Mouse (Mus musculus): ENCODE results near the gene Vps9d1. TPM values are rescaled to one million over a fixed set of nuclear protein-coding genes. Genes with fewer than 3 reads are reported as not detected.

The Vps9d1 gene
- total and polyA plus RNA-seq, 2 experiments from 2014 or later = 16.1 to 32.7 TPM

DNA sequence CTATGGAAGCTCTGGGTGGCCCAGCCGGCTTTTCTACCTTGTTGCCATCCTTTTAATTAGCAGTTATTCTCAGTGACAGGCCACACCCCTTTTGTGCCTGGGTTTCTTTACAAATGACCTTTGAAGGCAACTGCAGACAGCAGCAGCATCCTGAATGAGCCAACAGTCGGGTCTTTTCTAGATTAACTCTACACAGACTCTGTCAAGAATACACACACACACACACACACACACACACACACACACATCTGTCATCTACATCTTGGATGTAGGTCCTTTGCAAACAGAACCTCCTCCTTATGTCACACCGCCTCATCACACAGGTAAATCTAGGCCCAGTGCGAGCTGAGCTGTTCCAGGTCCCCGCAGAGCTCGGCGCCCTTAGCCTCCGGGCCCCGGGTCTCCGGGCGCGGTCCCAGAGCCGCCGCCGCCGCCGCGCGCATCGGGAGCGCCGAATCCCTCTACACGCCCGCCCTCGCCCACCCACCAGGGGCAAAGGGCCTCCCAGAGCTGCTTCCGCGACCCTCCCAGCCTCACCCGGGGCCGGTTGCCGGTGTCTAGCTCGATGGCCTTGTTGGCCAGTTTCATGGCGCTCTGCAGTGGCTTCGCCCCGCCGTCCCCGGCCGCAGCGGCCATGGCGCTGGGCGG, 573 bp downstream of the Vps9d1 start:
- peaks cover 54% of the 10 kb centered on the region for H3K36me3 ChIP-seq (replicated peaks; ENCODE audit: control insufficient read depth, insufficient read depth, low read length)
- no peaks in the 10 kb centered on the region for H3K27me3 ChIP-seq (ENCODE audit: control insufficient read depth, insufficient read depth, low read length)
- peak overlapping the region; percentile 86 for H3K4me3 ChIP-seq (ENCODE audit: low read depth, low read length)
- no peaks in the 10 kb centered on the region for H3K9me3 ChIP-seq (replicated peaks; ENCODE audit: control insufficient read depth, low read length)
- peak overlapping the region; percentile 90 for H3K27ac ChIP-seq (ENCODE audit: low read depth)
- ATAC-seq (ENCODE audit: insufficient read depth, low read depth) = peak; percentile 0; the same call in 1 of the 2 replicates
- under 1% methylated on average over 37 of the region's 40 CpGs for WGBS
- H3K4me1 ChIP-seq (ENCODE audit: control insufficient read depth, insufficient read depth) = peaks cover 17% of the 10 kb centered on the region
- H3K4me2 ChIP-seq (ENCODE audit: low read depth, low read length) = peak overlapping the region; percentile 98
- H3K9ac ChIP-seq (replicated peaks; ENCODE audit: low read depth, low read length) = peak overlapping the region; percentile 79
- DNase-seq (ENCODE audit: low spot score) = peak; percentile 40
- TF ChIP-seq CTCF (IDR thresholded peaks at IDR 0.05; ENCODE audit: low read depth) (no peak), EP300 (IDR thresholded peaks at IDR 0.05; ENCODE audit: low read depth) (no peak)

- H3K9me3 ChIP-seq (replicated peaks; ENCODE audit: control insufficient read depth, low read length) = no peaks in the 10 kb centered on the region
- ATAC-seq (ENCODE audit: insufficient read depth, low read depth) = no peak
- H3K4me2 ChIP-seq (ENCODE audit: low read depth, low read length) = peak overlapping the region; percentile 98
- H3K4me1 ChIP-seq (ENCODE audit: control insufficient read depth, insufficient read depth) = peaks cover 17% of the 10 kb centered on the region
- TF ChIP-seq EP300 (IDR thresholded peaks at IDR 0.05; ENCODE audit: low read depth) = no peak
- TF ChIP-seq CTCF (IDR thresholded peaks at IDR 0.05; ENCODE audit: low read depth) = no peak
- no peak for DNase-seq (ENCODE audit: low spot score)
- peak overlapping the region; percentile 79; the same call in 1 of the 2 replicates for H3K9ac ChIP-seq (replicated peaks; ENCODE audit: low read depth, low read length)
- 34% methylated on average over 4 of the region's 4 CpGs for WGBS
- H3K36me3 ChIP-seq (replicated peaks; ENCODE audit: control insufficient read depth, insufficient read depth, low read length) = peaks cover 56% of the 10 kb centered on the region
- no peaks in the 10 kb centered on the region for H3K27me3 ChIP-seq (ENCODE audit: control insufficient read depth, insufficient read depth, low read length)
- H3K27ac ChIP-seq (ENCODE audit: low read depth) = no peak overlapping the region
- peak overlapping the region; percentile 86 for H3K4me3 ChIP-seq (ENCODE audit: low read depth, low read length)
These were observed 1.2 kb downstream of the Vps9d1 start for GRCm38 (mm10) chr8:123252925-123253324.

DNA sequence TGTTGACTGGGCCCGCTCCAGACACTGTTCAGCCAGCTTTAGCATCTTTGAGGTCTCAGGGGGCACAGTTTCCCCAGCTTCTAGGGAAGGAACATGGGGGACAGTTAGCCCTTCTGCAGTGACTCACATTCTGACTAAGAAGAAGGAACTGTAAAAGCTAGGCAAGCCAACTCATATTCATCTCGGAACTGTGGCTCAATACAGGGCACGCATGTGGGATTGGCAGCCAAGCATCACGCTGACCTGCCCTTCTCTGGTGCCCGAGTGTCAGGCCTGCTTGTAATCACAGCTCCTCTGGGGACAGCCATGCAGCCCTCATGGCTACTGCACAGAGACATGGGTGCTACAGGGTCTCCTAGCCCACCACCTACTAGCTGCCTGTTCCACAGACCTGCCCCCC, 3.2 kb downstream of the Vps9d1 start:
- no peak overlapping the region for H3K4me2 ChIP-seq (ENCODE audit: low read depth, low read length)
- H3K27me3 ChIP-seq (ENCODE audit: control insufficient read depth, insufficient read depth, low read length) = no peaks in the 10 kb centered on the region
- no peak overlapping the region for H3K4me3 ChIP-seq (ENCODE audit: low read depth, low read length)
- DNase-seq (ENCODE audit: low spot score) (no peak), ATAC-seq (ENCODE audit: insufficient read depth, low read depth) (no peak)
- H3K36me3 ChIP-seq (replicated peaks; ENCODE audit: control insufficient read depth, insufficient read depth, low read length) = peaks cover 59% of the 10 kb centered on the region
- H3K9me3 ChIP-seq (replicated peaks; ENCODE audit: control insufficient read depth, low read length) = no peaks in the 10 kb centered on the region
- no peak overlapping the region for H3K27ac ChIP-seq (ENCODE audit: low read depth)
- H3K9ac ChIP-seq (replicated peaks; ENCODE audit: low read depth, low read length) = no peak overlapping the region
- 90% methylated on average over 5 of the region's 5 CpGs for WGBS
- H3K4me1 ChIP-seq (ENCODE audit: control insufficient read depth, insufficient read depth) = peaks cover 13% of the 10 kb centered on the region
- TF ChIP-seq CTCF (IDR thresholded peaks at IDR 0.05; ENCODE audit: low read depth) (no peak), EP300 (IDR thresholded peaks at IDR 0.05; ENCODE audit: low read depth) (no peak)

DNA sequence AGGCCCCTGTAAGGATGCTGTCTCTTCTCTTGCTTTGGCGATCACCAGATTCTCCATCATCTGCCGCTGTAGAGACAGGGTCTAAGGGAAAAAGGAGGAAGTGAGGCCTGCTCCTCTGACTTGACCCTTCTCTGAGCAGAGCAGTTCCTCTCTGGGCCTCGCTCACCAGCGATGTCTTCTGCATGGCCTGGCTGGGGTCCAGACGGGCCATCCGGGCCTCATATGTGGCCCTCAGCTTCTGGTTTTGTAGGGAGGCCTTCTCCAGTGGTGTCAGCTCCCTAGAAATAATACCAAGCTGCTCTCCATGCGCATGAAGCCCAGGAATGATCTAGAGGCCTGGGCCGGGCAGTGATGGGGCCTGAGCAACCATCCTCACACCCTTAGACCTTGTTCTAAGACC, 5.6 kb downstream of the Vps9d1 start:
- Histone ChIP-seq H3K27ac (ENCODE audit: low read depth) (no peak overlapping the region), H3K36me3 (replicated peaks; ENCODE audit: control insufficient read depth, insufficient read depth, low read length) (peaks cover 81% of the 10 kb centered on the region), H3K27me3 (ENCODE audit: control insufficient read depth, insufficient read depth, low read length) (no peaks in the 10 kb centered on the region), H3K9ac (replicated peaks; ENCODE audit: low read depth, low read length) (no peak overlapping the region), H3K9me3 (replicated peaks; ENCODE audit: control insufficient read depth, low read length) (no peaks in the 10 kb centered on the region), H3K4me2 (ENCODE audit: low read depth, low read length) (no peak overlapping the region), H3K4me3 (ENCODE audit: low read depth, low read length) (no peak overlapping the region), H3K4me1 (ENCODE audit: control insufficient read depth, insufficient read depth) (peaks cover 3% of the 10 kb centered on the region; the same call in 1 of the 2 replicates)
- DNase-seq (ENCODE audit: low spot score) = no peak
- ATAC-seq (ENCODE audit: insufficient read depth, low read depth) = no peak
- TF ChIP-seq CTCF (IDR thresholded peaks at IDR 0.05; ENCODE audit: low read depth) (no peak), EP300 (IDR thresholded peaks at IDR 0.05; ENCODE audit: low read depth) (no peak)
- WGBS = 86% methylated on average over 8 of the region's 8 CpGs

GRCm38 (mm10) chr8:123247748-123248147, 6.4 kb downstream of the Vps9d1 start:
- DNase-seq (ENCODE audit: low spot score) (no peak), ATAC-seq (ENCODE audit: insufficient read depth, low read depth) (no peak)
- H3K27me3 ChIP-seq (ENCODE audit: control insufficient read depth, insufficient read depth, low read length) = no peaks in the 10 kb centered on the region
- no peak overlapping the region for H3K4me3 ChIP-seq (ENCODE audit: low read depth, low read length)
- H3K4me2 ChIP-seq (ENCODE audit: low read depth, low read length) = no peak overlapping the region
- no peaks in the 10 kb centered on the region for H3K4me1 ChIP-seq (ENCODE audit: control insufficient read depth, insufficient read depth)
- H3K27ac ChIP-seq (ENCODE audit: low read depth) = no peak overlapping the region
- TF ChIP-seq CTCF (IDR thresholded peaks at IDR 0.05; ENCODE audit: low read depth) (no peak), EP300 (IDR thresholded peaks at IDR 0.05; ENCODE audit: low read depth) (no peak)
- H3K36me3 ChIP-seq (replicated peaks; ENCODE audit: control insufficient read depth, insufficient read depth, low read length) = peaks cover 89% of the 10 kb centered on the region
- 91% methylated on average over 6 of the region's 6 CpGs for WGBS
- H3K9me3 ChIP-seq (replicated peaks; ENCODE audit: control insufficient read depth, low read length) = no peaks in the 10 kb centered on the region
- H3K9ac ChIP-seq (replicated peaks; ENCODE audit: low read depth, low read length) = no peak overlapping the region

DNA sequence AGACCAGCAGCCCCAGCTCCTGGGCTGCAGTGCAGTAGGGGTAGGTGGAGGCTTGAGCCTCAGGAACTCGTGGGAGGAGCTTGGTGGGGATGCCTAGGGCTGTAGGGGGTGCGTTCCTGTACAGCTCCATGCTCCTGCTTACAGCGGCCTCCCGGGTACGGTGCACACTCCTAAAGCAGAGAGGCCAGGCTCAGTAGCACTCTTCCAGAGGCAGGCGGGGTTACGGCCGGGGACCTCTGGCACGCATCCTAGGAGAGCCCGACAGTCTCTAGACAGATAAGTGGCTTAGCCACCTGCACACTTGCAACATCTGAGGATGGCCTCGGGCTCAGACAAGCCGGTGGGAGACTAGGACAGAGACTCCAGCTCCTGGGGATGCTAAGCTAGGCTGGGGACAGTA, 8.6 kb downstream of the Vps9d1 start:
- ATAC-seq (ENCODE audit: insufficient read depth, low read depth) (no peak), DNase-seq (ENCODE audit: low spot score) (no peak)
- no peak overlapping the region for H3K9ac ChIP-seq (replicated peaks; ENCODE audit: low read depth, low read length)
- H3K4me3 ChIP-seq (ENCODE audit: low read depth, low read length) = no peak overlapping the region
- H3K4me2 ChIP-seq (ENCODE audit: low read depth, low read length) = no peak overlapping the region
- no peaks in the 10 kb centered on the region for H3K4me1 ChIP-seq (ENCODE audit: control insufficient read depth, insufficient read depth)
- H3K36me3 ChIP-seq (replicated peaks; ENCODE audit: control insufficient read depth, insufficient read depth, low read length) = peaks cover 83% of the 10 kb centered on the region
- H3K27ac ChIP-seq (ENCODE audit: low read depth) = no peak overlapping the region
- TF ChIP-seq CTCF (IDR thresholded peaks at IDR 0.05; ENCODE audit: low read depth) (no peak), EP300 (IDR thresholded peaks at IDR 0.05; ENCODE audit: low read depth) (no peak)
- 72% methylated on average over 12 of the region's 12 CpGs for WGBS
- no peaks in the 10 kb centered on the region for H3K9me3 ChIP-seq (replicated peaks; ENCODE audit: control insufficient read depth, low read length)
- H3K27me3 ChIP-seq (ENCODE audit: control insufficient read depth, insufficient read depth, low read length) = no peaks in the 10 kb centered on the region

All from heart, postnatal 0 days (tissue).